Mouse (Mus musculus) bone marrow, adult 2 months (tissue): Measurements from ENCODE around the gene Rexo2. TPM values are rescaled to one million over a fixed set of nuclear protein-coding genes. Genes with fewer than 3 reads are reported as not detected.
A peak's percentile ranks its signal among the peaks of the same experiment; 100 is the strongest.
"Not testable (repeated sequence)": the region's sequence is repeated elsewhere in the genome, so short reads cannot be mapped to it uniquely, and the experiment has no call there.

ENCODE experiments used
- H3K27ac ChIP-seq: fragments of 200-500 bp; 2 replicates; pipeline ENCODE4 v1.5.1; 2012; ENCODE audit warnings: low read depth, mild to moderate bottlenecking, control low read depth, inconsistent platforms, low read length; ENCODE audit not compliant: control insufficient read depth, poor library complexity, insufficient read depth
- H3K4me1 ChIP-seq: fragments of 200-500 bp; 2 replicates; pipeline ENCODE4 v1.6.1; 2011; ENCODE audit warnings: low read length; ENCODE audit not compliant: control insufficient read depth, insufficient read depth
- H3K4me3 ChIP-seq: fragments of 200-500 bp; replicated peaks from 2 replicates; pipeline ENCODE3; 2011; ENCODE audit warnings: mild to moderate bottlenecking, low read depth, low read length, control low read depth; ENCODE audit not compliant: control insufficient read depth
- CTCF ChIP-seq: fragments of 200-500 bp; IDR thresholded peaks from 2 replicates; pipeline ENCODE4 v1.5.1; 2011; ENCODE audit warnings: low read length, control low read depth; ENCODE audit not compliant: control insufficient read depth, insufficient read depth
- POLR2A ChIP-seq: fragments of 200-500 bp; IDR thresholded peaks from 2 replicates; pipeline ENCODE4 v1.6.1; 2011; ENCODE audit warnings: low read depth, mild to moderate bottlenecking, control low read depth, low read length, borderline replicate concordance; ENCODE audit not compliant: control insufficient read depth
- WGBS: fragments of 180-500 bp; shearing (Covaris S2); methylation state at CpG from one replicate; pipeline ENCODE4 v1.1.7; 2018; 5-methylcytosine and 5-hydroxymethylcytosine counted together
- polyA plus RNA-seq: library from polyadenylated mRNA; stranded (reverse); fragments of >200 nt; gene quantifications from 2 replicates; pipeline ENCODE4 v1.2.4, GENCODE M21; 2011; ENCODE audit warnings: low replicate concordance; ENCODE audit not compliant: missing spikeins, insufficient read depth, insufficient read length

Gene Rexo2
- polyA plus RNA-seq: 64.8 and 68.4 TPM in 2 replicates

GRCm38 (mm10) chr9:48480411-48481213 lies at the start of gene Rexo2:
TSS of gene Rexo2 (minus strand) at chr9:48480623.
- TF ChIP-seq POLR2A (no peak), CTCF (no peak)
- peaks cover 1% of the 10 kb centered on the region; the same call in 1 of the 2 replicates for H3K4me1 ChIP-seq
- peak within 1 kb of the TSS; percentile 82 for H3K4me3 ChIP-seq
- H3K27ac ChIP-seq: peak within 1 kb of the TSS; percentile 26
- 2% methylated on average over 49 of the region's 49 CpGs for WGBS

- TF ChIP-seq POLR2A: no peak
- TF ChIP-seq CTCF: no peak
- WGBS: 87% methylated on average over 4 of the region's 4 CpGs
- Histone ChIP-seq H3K27ac (no peak overlapping the region), H3K4me3 (no peak overlapping the region), H3K4me1 (no peaks in the 10 kb centered on the region)
Observed at GRCm38 (mm10) chr9:48526520-48526919, 46.1 kb upstream of the Rexo2 start.

DNA sequence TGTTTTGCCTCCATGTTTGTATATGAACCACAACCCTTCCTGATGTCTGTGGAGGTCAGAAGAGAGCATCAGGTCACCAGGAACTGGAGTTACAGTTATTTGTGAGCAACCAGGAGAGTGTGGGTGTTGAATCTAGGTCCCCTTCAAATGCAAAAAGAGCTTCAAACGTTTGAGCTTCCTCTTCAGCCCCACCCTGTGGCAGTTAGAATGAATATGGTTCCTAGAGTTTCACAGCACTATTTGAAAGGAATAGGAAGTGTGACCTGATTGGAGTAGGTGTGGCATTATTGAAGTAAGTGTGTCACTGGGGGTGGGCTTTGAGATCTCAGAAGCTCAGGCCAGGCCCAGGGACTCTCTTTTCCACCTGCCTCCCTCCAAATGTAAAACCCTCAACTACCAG lies 45.1 kb upstream of the Rexo2 start:
- WGBS: 0% methylated on average over 1 of the region's 1 CpGs
- no peak overlapping the region for H3K4me3 ChIP-seq
- H3K4me1 ChIP-seq: no peaks in the 10 kb centered on the region
- TF ChIP-seq CTCF (no peak), POLR2A (no peak)
- no peak overlapping the region for H3K27ac ChIP-seq

- H3K27ac ChIP-seq, H3K4me1 ChIP-seq, H3K4me3 ChIP-seq: not testable (repeated sequence)
- 15% methylated on average over 3 of the region's 7 CpGs for WGBS
Observed at GRCm38 (mm10) chr9:48520405-48520804, 40.0 kb upstream of the Rexo2 start.

- no peaks in the 10 kb centered on the region; the same call in 1 of the 2 replicates for H3K4me1 ChIP-seq
- no peak overlapping the region for H3K27ac ChIP-seq
- H3K4me3 ChIP-seq: no peak overlapping the region
- TF ChIP-seq CTCF: no peak
- TF ChIP-seq POLR2A: no peak
- 85% methylated on average over 19 of the region's 19 CpGs for WGBS
Observed at GRCm38 (mm10) chr9:48517372-48518130, 37.1 kb upstream of the Rexo2 start.

DNA sequence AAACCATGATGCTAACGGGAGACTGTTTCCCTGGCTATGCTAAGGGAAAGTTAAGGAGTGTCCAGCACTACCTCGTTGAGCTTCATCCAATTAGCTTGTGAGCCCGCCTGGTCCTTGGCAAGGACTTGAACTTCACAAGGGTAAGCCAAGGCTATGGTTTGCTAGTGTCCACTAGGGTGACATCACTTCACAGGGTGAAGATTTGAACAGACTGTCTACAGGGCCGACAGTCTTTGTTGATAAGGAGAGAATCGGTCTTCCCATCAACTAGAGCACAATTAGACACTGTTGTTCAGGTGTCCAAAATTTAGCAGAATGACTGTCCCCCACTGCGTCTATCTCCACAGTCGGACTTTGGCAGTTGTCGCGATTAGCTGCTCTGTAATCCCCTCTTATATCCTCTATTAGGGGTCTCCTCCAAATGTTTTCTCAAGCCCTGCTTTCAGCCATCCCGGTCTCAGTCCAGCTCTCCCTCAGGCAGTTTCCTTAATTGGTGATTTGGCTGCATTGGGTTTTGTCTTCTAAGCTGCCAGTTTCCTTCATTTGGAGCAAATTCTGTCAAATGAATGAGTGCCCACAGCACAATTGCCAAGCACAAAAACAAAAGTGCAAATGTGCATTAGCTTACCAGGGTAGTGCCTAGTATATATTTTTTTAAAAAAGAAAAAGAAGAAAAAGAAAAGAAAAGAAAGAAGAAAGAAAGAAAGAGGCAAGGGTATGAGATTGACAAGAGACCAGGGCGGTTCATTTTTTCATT lies 36.4 kb upstream of the Rexo2 start:
- no peak for TF ChIP-seq POLR2A
- TF ChIP-seq CTCF: no peak
- Histone ChIP-seq H3K4me3 (no peak overlapping the region), H3K4me1 (no peaks in the 10 kb centered on the region; the same call in 1 of the 2 replicates), H3K27ac (no peak overlapping the region)
- WGBS: 86% methylated on average over 11 of the region's 11 CpGs

DNA sequence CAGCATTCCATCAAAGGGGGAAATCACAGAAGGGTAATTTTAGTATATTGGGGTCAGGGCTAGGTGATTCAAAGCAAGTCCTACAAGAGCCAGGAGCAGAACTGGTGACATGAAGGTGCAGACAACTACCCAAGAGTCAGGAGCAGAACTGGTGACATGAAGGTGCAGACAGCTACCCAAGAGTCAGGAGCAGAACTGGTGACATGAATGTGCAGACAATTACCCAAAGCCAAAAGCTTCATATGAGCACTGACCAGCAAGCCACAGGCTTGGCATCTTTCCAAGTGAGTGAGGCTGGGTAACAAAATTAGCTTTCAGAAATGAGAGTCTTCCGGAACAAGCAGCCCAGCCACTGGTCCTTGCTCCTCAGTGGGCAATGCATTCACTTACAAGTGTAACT lies 34.9 kb upstream of the Rexo2 start:
- WGBS: 3% methylated on average over 1 of the region's 1 CpGs
- Histone ChIP-seq H3K4me3 (no peak overlapping the region), H3K4me1 (no peaks in the 10 kb centered on the region; the same call in 1 of the 2 replicates), H3K27ac (no peak overlapping the region)
- no peak for TF ChIP-seq CTCF
- TF ChIP-seq POLR2A: no peak

- 30% methylated on average over 5 of the region's 5 CpGs for WGBS
- H3K4me1 ChIP-seq: no peaks in the 10 kb centered on the region; the same call in 1 of the 2 replicates
- TF ChIP-seq CTCF (no peak), POLR2A (no peak)
- no peak overlapping the region for H3K4me3 ChIP-seq
- H3K27ac ChIP-seq: no peak overlapping the region
Observed at GRCm38 (mm10) chr9:48510134-48510533, 29.7 kb upstream of the Rexo2 start.
